Mouse (Mus musculus) left cerebral cortex, postnatal 14 days (tissue): ENCODE measurements around the gene Samt4. TPM values are rescaled to one million over a fixed set of nuclear protein-coding genes. Genes with fewer than 3 reads are reported as not detected.
"Not testable (repeated sequence)": the region's sequence is repeated elsewhere in the genome, so short reads cannot be mapped to it uniquely, and the experiment has no call there.

Experiments
- DNase-seq, 2 experiments: peaks; one replicate each; pipeline ENCODE4 v3.0.0; 2021 to 2022; ENCODE audit warnings: low spot score in 2 of 2, mixed read lengths in 1 of 2
- intact Hi-C: fragments of 180-260 bp; cut with DNase I; formaldehyde crosslinking; loops from one replicate; pipeline ENCODE4 v1.15.1; 2025
- long read RNA-seq, 2 experiments: library from polyadenylated mRNA; stranded (forward); transcript quantifications; one replicate each; pipeline ENCODE4 v2.0.0; 2021
- total RNA-seq, 2 experiments: library from RNA; stranded (reverse); gene quantifications; 2 replicates each; pipeline ENCODE4 v1.2.3; 2021

Samt4 gene
- total RNA-seq, result not detected
- long read RNA-seq, experiment 1, result 0 reads
- long read RNA-seq, experiment 2, result 0 reads

DNA sequence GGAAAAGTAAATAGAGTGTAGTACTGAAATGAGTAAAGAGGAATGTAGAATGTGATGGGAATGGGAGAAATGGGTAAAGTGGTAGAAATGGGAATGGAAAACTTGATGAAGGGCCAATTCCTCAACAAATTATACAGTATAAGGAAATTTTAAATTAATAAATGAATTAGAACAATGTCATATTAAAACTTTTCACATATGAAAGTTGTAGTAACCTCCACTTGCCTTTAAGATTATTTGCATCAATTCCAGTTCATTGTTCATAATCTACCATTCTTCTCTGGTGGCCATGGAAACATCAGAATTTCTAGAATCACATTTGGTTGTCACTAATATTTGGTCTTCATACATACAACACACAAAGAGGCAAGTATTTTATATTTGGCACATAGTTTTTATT, at the start of gene Samt4:
TSS of gene Samt4 (plus strand) at position 301 of the 400 bp plus-strand sequence.
- intact Hi-C loops, result no loop called here
- DNase-seq, result no peak

DNA sequence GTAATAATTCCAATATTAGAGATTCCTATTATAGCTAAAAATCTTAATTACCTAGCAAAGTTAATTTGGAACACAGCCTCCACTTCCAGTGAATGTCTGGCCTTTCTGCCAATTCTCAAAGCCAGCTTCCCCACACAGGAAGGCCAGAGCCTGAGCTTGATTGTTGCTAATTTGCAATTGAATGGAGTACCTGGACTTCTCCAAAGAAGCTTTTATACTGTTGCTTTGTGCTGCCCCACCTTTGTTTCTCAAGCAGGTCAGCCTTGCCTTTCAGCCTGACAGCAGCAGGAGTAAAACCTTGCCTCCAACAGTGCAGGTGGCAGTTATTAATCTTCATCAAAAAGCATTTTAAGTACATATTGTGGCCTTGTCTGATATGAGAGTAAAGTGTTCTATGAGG, 38.1 kb upstream of the Samt4 start:
- intact Hi-C loops, DNase-seq: not testable (repeated sequence)

DNA sequence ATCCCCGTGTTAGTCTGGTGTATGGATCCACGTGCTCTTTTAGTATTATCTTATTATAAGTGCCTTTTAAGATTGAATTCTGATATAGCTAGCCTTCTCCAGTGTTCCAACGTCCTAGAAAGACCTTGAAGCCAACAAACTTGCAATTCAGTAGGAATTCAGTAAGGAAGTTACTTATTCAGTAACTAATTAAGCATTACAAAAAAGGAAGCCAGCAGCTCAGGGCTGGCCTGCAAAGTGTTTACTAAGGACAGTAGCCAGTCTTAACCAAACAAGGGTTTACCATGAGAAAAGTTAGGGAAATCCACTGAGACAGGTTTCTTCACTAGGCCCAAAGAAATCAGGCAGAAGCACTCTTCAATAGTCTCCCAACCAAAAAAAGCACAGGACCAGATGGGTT, 13.4 kb upstream of the Samt4 start:
- intact Hi-C loops, DNase-seq: not testable (repeated sequence)

Other genes starting within 250 kb of the Samt4 start
- not detected for gene 4930524N10Rik, start 138.6 kb upstream of the Samt4 start, total RNA-seq
- gene Samt2, start 97.4 kb downstream of the Samt4 start, total RNA-seq, result not detected